Mouse (Mus musculus): ENCODE results near the gene Tlx3. TPM values are rescaled to one million over a fixed set of nuclear protein-coding genes. Genes with fewer than 3 reads are reported as not detected.
A peak's percentile ranks its signal among the peaks of the same experiment; 100 is the strongest.

Tlx3 gene
- total RNA-seq (2022), result under 1 TPM in 2 of 4 experiments, not detected in 2; 0.46 to 0.62 TPM

DNA sequence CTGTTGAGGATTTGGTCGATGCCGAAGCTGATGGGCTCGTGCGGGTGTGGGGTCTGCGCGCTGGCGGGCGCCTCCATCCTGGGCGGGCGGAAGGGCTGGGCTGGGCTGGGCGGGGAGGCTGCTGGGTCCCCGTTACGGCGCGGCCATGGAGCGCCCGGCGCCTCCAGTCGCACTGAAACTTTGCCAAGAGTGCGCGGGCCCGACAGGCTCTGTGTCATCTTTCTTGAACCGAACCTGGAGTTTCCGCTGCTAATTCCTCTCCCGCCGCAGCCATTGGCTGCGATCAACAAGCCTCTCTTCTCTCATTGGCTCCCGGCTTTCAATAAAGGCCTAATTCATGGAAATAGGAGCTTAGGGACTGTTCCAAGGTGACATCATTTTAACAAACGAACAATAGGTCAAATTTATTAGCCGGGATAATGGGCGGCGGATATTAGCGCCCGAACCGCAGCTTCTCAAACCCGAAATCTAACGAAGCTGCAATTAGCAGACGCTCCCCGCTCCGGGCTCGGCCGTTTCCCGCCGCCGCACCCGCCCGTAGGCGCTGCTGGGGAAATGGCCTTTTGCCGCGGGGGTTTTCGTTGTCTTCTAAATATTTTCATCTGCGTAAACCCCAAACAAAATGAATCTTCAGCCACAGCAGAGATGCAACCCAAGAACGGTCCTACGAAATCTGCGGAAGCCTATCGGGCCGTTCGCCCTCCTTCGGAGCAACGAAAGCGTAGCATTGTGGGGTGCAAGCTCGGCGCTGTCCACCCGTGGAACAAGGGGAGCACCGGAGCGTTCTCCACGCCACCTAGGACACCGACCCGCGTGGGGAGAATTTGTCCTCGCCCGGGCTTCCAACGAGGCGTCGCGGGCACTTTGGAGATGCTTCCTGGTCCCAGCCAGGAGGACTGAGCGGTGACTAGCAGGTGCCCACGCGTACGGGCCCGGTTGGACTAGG, at the start of gene Tlx3:
TSS of gene Tlx3 (minus strand) at position 207 of the 946 bp plus-strand sequence.
- no peak for DNase-seq

GRCm38 (mm10) chr11:33240295-33240694, 36.9 kb upstream of the Tlx3 start:
- no peak for DNase-seq

DNA sequence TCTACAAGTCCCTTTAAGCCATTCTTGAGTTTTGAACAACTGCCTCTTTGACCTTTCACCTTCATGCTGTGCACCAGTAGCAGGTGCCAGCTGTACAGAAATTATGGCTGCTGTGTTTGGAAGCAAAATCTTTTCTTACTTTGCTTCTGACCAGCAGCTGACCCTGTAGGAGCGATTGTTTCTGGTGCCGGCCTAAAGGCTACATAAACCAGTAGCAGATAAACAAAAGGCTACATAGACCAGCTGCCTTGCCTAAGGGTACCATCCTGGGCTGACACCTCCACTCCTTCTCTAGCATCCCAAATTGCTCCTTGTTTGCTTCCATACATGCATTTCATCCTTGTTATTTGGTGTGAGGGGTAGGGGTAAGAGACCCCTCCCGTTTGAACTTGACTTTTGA, 30.7 kb upstream of the Tlx3 start:
- DNase-seq, result no peak

GRCm38 (mm10) chr11:33232056-33232455, 28.7 kb upstream of the Tlx3 start:
- no peak for DNase-seq

DNA sequence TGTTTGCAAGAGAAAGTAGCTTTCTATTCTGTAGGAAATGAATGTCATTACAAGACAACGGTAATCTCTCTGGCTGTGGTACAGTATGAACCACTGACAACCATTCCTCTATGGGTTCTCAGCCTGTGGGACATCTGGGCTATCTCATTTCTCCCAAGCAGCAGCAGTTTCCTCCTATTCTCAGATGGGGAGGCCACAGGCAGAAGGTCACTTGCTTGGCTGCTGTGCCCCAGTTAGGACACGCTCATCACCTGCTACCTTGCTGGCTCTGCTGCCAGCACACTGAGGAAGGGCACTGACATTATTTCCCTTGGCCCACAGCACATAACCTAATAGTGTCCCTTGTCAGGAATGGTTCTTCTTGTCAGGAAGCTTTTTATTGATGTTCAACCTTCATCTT, 24.8 kb upstream of the Tlx3 start:
- DNase-seq, result no peak

- peak; percentile 11 for DNase-seq
These were observed 23.1 kb upstream of the Tlx3 start for GRCm38 (mm10) chr11:33226516-33226915.

DNA sequence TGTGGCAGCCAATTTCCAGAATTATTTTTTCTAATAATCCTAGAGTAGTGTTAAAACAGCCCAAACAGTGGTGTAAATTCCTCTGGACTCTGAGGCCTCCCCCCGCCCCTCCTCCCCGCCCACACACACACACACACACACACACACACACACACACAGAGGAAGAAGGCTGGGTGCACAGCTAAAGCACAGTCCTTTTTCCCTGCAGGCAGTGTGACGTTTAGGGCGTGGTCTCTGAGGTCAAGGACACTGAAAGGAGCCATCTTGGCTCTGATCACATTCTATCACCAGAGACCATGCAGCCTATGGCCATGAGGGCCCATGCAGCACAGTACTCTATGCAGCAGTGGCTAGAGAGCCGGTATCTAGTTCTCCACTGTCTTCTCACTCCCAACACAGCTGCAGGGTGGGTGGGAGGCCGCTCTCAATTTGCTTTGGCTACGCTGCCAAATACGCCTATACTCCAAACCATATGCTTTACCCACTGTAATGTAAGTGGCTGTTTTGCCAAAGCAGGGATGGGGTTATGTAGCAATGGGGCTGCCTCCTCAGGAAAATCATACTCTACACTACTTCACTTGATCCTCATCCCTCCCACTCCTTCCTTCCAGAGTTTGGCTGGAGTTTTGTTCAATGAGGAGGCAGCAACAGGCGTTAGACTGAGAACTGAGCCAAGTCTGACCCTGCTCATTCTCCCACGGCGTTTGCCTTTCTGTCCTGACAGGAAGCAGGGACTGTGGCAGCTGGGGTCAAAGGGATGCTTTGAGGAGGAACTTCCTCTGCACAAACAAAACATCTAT, 18.4 kb upstream of the Tlx3 start:
- no peak for DNase-seq

GRCm38 (mm10) chr11:33220763-33221162, 17.4 kb upstream of the Tlx3 start:
- no peak for DNase-seq

- no peak for DNase-seq
These were observed 14.1 kb upstream of the Tlx3 start for GRCm38 (mm10) chr11:33217384-33218079.

- no peak for DNase-seq
These were observed 4.0 kb upstream of the Tlx3 start for GRCm38 (mm10) chr11:33207411-33207810.

GRCm38 (mm10) chr11:33204966-33205365, 1.6 kb upstream of the Tlx3 start:
- no peak for DNase-seq

DNA sequence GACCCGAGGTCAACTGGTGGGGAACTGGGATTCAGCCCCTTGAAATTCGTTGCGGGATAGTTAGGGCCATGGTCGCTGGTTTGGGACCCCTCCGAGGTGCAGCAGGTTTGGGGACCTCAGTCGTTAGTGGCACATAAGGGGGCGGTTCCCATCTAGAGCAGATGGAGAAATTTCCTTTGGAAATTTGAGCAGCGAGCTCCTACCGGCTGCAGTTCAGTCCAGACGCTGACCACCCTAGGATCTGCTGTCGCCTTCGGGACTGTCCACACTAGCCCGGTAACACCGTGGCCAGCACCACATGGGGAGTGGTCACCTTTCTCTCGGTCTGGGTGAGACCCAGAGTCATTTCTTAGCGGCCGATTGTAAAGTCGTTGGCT, 928 bp upstream of the Tlx3 start:
- no peak for DNase-seq

DNA sequence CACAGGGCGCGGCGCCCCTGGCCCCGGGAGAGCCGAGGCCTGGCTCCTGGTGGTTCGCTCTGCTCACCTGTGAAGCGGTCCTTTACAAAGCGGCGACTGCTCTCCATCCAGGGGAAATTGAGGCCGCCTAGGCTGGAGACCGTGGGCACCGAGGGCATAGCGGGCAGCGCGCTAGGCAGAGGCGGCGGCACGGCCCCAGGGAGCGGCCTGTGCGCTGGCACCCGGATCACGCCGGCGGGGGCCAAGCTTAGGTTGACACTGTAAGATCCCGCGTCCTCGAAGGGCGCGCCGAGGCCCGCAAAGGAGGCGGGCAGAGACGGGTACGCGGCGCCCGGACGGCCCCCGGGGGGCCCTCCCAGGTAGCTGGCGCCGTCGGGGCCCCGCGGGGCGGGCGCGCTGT, 417 bp downstream of the Tlx3 start:
- no peak for DNase-seq

- no peak for DNase-seq
These were observed 1.1 kb downstream of the Tlx3 start for GRCm38 (mm10) chr11:33202296-33202695.

DNA sequence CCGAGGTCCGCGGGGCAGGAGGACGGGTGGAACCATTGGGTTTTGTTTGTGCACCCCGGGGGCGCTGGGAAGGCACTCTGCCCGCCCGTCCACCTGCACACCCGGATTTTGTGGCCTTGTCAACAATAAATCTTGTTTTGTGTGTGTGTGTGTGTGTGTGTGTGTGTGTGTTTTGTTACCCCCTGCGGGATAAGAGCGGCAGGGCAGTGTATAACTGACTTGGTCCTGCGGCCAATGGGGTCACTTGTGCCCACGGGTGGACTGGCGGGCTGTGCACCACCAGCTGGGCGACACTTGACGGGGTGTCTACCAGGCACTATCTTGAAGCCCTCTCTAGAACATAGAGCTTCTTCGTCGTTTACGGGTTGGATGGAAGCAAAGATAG, 1.8 kb downstream of the Tlx3 start:
- no peak for DNase-seq

DNA sequence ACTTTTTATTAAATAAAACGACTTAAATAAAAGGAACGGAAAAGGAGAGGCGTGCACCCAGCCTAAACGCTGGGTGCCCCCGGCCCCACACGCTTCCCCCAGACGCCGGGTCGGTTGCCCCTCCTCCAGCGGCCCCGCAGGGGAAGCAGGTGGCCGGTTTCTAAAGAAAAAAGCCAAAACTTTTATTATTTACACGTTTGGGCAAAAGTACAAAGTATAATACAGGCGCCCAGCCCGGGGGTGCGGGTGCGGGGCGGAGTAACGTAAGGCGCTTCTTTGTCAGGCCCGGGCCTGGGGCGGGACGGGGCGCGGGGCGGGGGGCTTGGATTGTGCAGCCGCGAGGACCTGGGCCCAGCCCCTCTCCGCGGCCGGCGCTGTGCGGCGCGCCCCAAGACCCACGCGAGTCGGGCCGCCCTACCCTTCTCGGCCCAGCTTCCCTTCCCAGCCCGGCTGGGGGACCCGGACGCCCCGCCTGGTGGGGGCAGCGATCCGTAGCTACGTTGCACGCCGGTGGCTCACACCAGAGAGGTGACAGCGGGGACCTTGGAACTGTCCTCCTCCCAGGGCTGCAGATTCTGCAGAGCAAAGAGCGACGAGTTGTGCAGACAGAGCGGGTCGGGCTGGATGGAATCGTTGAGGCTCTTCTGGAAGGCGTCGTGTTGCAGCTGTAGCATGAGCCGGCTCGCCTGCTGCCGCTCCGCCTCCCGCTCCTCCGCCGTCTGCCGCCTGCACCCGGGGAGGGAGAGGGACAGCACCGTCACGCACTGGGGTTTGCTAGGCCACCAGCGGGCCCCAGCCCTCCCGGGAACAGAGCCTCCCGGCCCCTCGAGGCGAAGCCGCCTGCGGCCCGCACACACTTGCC, 2.4 kb downstream of the Tlx3 start:
- no peak for DNase-seq

DNA sequence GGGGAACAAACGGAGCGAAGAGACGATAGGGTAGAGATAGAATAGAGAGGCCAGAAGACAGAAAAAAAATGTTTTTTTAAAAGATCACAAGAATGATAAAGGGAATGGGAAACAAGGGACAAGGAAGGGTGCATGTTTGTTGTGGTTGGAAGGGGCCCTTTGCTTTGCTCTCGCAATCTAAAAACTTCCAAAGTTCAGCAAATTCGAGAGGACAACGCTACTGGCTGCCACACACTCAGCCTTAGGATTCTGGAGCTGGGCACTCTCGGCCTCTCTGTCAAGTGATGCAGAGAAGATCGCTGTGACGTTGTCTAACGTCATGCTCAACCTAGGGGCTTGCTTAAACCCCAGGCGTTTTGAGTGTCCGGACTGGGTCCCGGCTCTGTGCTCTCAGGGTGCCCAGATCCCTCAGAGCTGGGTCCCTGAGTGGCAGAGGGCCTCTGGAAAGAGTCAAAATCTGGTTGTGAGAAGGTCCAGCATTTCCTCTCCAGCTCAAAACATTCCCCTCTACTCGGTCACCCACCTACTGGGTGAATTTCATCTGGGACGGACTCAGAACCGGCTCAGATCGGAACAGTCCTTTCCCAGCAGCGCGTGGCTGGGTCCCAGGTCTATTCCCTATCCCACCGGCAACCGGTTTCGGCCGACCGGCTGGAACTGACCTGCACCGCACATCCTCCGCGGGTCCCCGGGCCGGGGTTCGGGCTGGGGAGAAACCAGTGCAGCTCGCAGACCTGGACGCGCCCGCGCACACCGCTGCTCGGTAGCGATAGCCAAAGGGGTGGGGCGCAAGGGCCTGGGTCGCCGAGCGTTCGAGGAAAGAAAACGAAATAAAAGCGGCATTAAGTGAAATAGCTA, 3.3 kb downstream of the Tlx3 start:
- no peak for DNase-seq

GRCm38 (mm10) chr11:33199117-33199514, 4.3 kb downstream of the Tlx3 start:
- DNase-seq, result no peak

DNA sequence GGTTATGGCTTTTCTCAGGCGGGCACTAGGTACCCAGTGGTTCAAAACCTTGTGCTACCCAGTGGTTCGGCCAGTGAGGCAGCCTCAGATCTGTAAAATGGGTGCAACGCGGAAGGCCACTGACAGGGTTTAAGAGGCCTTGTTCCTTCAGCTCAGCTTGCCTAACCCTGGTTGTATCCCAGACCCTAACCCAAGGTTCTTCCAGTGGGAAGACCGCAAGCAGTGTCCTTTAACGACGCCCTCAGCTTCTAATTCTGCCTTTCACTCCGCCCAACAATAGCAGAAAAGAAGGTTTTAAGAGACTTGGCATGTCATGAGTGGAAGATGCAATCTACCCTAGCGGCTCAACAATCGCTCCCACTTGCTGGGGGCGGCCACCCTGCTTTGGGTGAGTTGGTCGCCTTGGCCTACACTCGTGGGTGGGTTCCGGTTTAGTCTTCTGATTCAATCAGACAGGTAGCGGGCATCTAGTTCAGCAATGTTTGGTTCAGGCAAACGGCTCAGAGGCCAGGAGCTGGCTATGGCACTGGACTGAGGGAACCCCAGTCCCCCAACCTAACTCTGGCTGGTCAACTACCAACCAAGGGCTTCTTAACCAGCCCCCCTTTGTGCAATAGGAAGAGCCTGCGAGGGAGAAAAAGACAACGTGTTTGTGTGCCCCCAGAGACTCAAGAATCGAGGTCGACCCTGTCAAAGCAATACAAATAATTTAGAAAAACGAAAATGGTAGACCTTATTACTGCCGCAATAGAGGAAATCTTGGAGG, 4.9 kb downstream of the Tlx3 start:
- no peak for DNase-seq

- DNase-seq, result no peak
These were observed 5.7 kb downstream of the Tlx3 start for GRCm38 (mm10) chr11:33197673-33198072.

Data from adrenal gland, adult 8-10 months (tissue).